ENCODE assay signal across 9 mouse cellular contexts in the genomic region with DNA sequence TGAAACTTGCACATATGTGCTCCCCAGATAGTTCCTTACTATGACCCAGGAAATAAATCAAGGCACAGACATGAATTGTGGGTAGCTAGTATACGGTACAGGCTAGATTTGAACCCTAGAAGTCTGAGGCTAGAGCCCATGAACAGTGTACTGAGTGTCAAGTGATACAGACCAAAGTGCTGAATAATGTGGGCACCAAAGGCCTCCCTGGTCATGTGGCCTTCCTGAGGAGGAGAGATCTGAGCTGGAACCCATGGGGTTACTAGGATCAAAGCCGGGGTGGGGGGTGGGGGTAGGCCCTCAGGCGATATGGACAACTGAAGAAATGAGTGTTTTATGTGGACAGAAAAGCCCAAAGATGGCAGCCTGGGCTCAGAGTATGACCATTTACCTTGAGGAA.
A peak's percentile ranks its signal among the peaks of the same experiment; 100 is the strongest.
DNase-seq lines count a peak whose midpoint lies in the region; ATAC-seq and TF ChIP-seq lines count a peak whose summit lies in the region.
"Had no signal": no experiment of that assay in that cellular context is flagged by ENCODE, and none has a peak within 500 bp of the region (broad histone marks: within the 10 kb centered on the region; RNA-seq: fewer than 3 reads in every experiment).

No protein-coding gene starts in this region.

- H3K27ac ChIP-seq in heart, embryonic 14.5 days (replicated peaks in 1 of 2; ENCODE audit: control insufficient read depth in 1 of 2, insufficient read depth in 1 of 2, low read depth in 2 of 2, low read length in 2 of 2), result no peak overlapping the region
- no peak overlapping the region for H3K27ac ChIP-seq in bone marrow, adult 2 months (ENCODE audit: control insufficient read depth, insufficient read depth, low read depth, low read length, poor library complexity)
- H3K27ac ChIP-seq in hindbrain, embryonic 11.5 days (ENCODE audit: low read depth, low read length), result no peak overlapping the region
- H3K27ac ChIP-seq in liver, embryonic 15.5 days (replicated peaks), result peak overlapping the region; percentile 100

- H3K4me2 ChIP-seq in heart, embryonic 14.5 days (ENCODE audit: low read length), result peak overlapping the region; percentile 75
- peak overlapping the region; percentile 70; the same call in 1 of the 2 replicates for H3K4me2 ChIP-seq in hindbrain, embryonic 11.5 days (replicated peaks; ENCODE audit: low read depth, low read length)
- H3K4me2 ChIP-seq in liver, embryonic 15.5 days, result peak overlapping the region; percentile 83

- H3K4me1 ChIP-seq in heart, embryonic 14.5 days (ENCODE audit: control insufficient read depth in 2 of 2, insufficient read depth in 2 of 2, low read length in 2 of 2), result peaks cover 24 to 54% of the 10 kb centered on the region in 2 experiments
- peaks cover 5% of the 10 kb centered on the region for H3K4me1 ChIP-seq in bone marrow, adult 2 months (ENCODE audit: control insufficient read depth, insufficient read depth, low read length)
- peaks cover 9% of the 10 kb centered on the region for H3K4me1 ChIP-seq in hindbrain, embryonic 11.5 days (replicated peaks; ENCODE audit: control insufficient read depth, insufficient read depth, low read length)
- peaks cover 80% of the 10 kb centered on the region for H3K4me1 ChIP-seq in liver, embryonic 15.5 days (replicated peaks)

- no peaks in the 10 kb centered on the region for H3K9me3 ChIP-seq in heart, embryonic 14.5 days (ENCODE audit: control insufficient read depth, low read length)
- H3K9me3 ChIP-seq in hindbrain, embryonic 11.5 days (ENCODE audit: control insufficient read depth, low read length), result no peaks in the 10 kb centered on the region
- no peaks in the 10 kb centered on the region for H3K9me3 ChIP-seq in liver, embryonic 15.5 days (replicated peaks)

- no peak for TF ChIP-seq POLR2A in bone marrow, adult 2 months (IDR thresholded peaks at IDR 0.05; ENCODE audit: borderline replicate concordance, control insufficient read depth, low read depth, low read length)

- no peak for ATAC-seq in heart, embryonic 14.5 days (ENCODE audit: insufficient number of reproducible peaks, insufficient read depth, low FRiP score, low read depth)
- no peak for ATAC-seq in hindbrain, embryonic 11.5 days (ENCODE audit: low FRiP score)
- ATAC-seq in liver, embryonic 15.5 days (ENCODE audit: insufficient read depth), result peak; percentile 12; the same call in 1 of the 2 replicates

- intact Hi-C loops in heart, postnatal 25 days (cut with DNase I), result loop anchor here (2.0 kb wide), 1 partner anchor 38 kb away; no protein-coding TSS in a partner anchor

- no peaks in the 10 kb centered on the region for H3K27me3 ChIP-seq in heart, embryonic 14.5 days (ENCODE audit: control insufficient read depth, insufficient read depth, low read length)
- H3K27me3 ChIP-seq in hindbrain, embryonic 11.5 days (ENCODE audit: control insufficient read depth, insufficient read depth, low read length), result no peaks in the 10 kb centered on the region
- H3K27me3 ChIP-seq in liver, embryonic 15.5 days, result no peaks in the 10 kb centered on the region

- DNase-seq in heart, postnatal 25 days (ENCODE audit: low spot score), result no peak
- no peak for DNase-seq in hindbrain, embryonic 11.5 days (ENCODE audit: low spot score)
- no peak for DNase-seq in embryo, embryonic 9.5 days (ENCODE audit: extremely low spot score)
- DNase-seq in urinary bladder, postnatal 14 days (ENCODE audit: low spot score), result no peak
- DNase-seq in adrenal gland, adult 2 months, result no peak
- DNase-seq: gastrocnemius, postnatal 14 days had no signal

- peak overlapping the region; percentile 89; the same call in 1 of the 2 replicates for H3K9ac ChIP-seq in heart, embryonic 14.5 days (ENCODE audit: low read length)
- H3K9ac ChIP-seq in hindbrain, embryonic 11.5 days (ENCODE audit: low read depth, low read length), result no peak overlapping the region
- peak overlapping the region; percentile 69 for H3K9ac ChIP-seq in liver, embryonic 15.5 days

- H3K4me3 ChIP-seq in heart, embryonic 14.5 days (ENCODE audit: control insufficient read depth in 1 of 2, insufficient read depth in 1 of 2, low read depth in 1 of 2, low read length in 2 of 2), result peak overlapping the region in 1 of 2 experiments; percentile 58; a peak in 2 of 4 replicates
- H3K4me3 ChIP-seq in bone marrow, adult 2 months (replicated peaks; ENCODE audit: control insufficient read depth, low read depth, low read length), result peak overlapping the region; percentile 62
- peak overlapping the region; percentile 39 for H3K4me3 ChIP-seq in hindbrain, embryonic 11.5 days (ENCODE audit: low read depth, low read length)
- peak overlapping the region; percentile 70 for H3K4me3 ChIP-seq in liver, embryonic 15.5 days (replicated peaks)

- TF ChIP-seq CTCF in bone marrow, adult 2 months (IDR thresholded peaks at IDR 0.05; ENCODE audit: control insufficient read depth, insufficient read depth, low read length), result no peak

- H3K36me3 ChIP-seq in heart, embryonic 14.5 days (ENCODE audit: control insufficient read depth, insufficient read depth, low read length), result peaks cover 24% of the 10 kb centered on the region
- H3K36me3 ChIP-seq in hindbrain, embryonic 11.5 days (ENCODE audit: control insufficient read depth, insufficient read depth, low read length), result no peaks in the 10 kb centered on the region
- peaks cover 44% of the 10 kb centered on the region for H3K36me3 ChIP-seq in liver, embryonic 15.5 days (replicated peaks)

- WGBS in heart, embryonic 14.5 days, result 92% methylated on average over 3 of the region's 3 CpGs
- WGBS in bone marrow, adult 2 months, result 46% methylated on average over 3 of the region's 3 CpGs
- WGBS in hindbrain, embryonic 11.5 days, result 80% methylated on average over 3 of the region's 3 CpGs
- 51% methylated on average over 3 of the region's 3 CpGs for WGBS in liver, embryonic 15.5 days (ENCODE audit: insufficient replicate concordance)
